Mouse (Mus musculus) embryonic fibroblast, embryonic 13.5 days (primary cell): ENCODE results near the gene Sugp1. TPM values are rescaled to one million over a fixed set of nuclear protein-coding genes. Genes with fewer than 3 reads are reported as not detected.
A peak's percentile ranks its signal among the peaks of the same experiment; 100 is the strongest.

Experiments used
- H3K27ac ChIP-seq: 2 replicates; pipeline ENCODE4 v1.5.1; 2012; ENCODE audit warnings: low read length, control low read depth, inconsistent platforms; ENCODE audit not compliant: insufficient read depth
- H3K4me1 ChIP-seq: 2 replicates; pipeline ENCODE4 v1.6.1; 2011; ENCODE audit warnings: low read length; ENCODE audit not compliant: control insufficient read depth, insufficient read depth
- H3K4me3 ChIP-seq: 2 replicates; pipeline ENCODE4 v1.5.1; 2011; ENCODE audit warnings: mild to moderate bottlenecking, control low read depth, low read length; ENCODE audit not compliant: insufficient read depth
- CTCF ChIP-seq: IDR thresholded peaks from 2 replicates; pipeline ENCODE4 v1.5.1; 2011; ENCODE audit warnings: mild to moderate bottlenecking, control low read depth, low read length, moderate library complexity, borderline replicate concordance; ENCODE audit not compliant: insufficient read depth
- POLR2A ChIP-seq: IDR thresholded peaks from 2 replicates; pipeline ENCODE4 v1.6.1; 2011; ENCODE audit warnings: low read depth, mild to moderate bottlenecking, control low read depth, low read length, moderate library complexity
- polyA plus RNA-seq: library from polyadenylated mRNA; stranded (reverse); fragments of >200 nt; gene quantifications from 2 replicates; pipeline ENCODE4 v1.2.4, GENCODE M21; 2011; ENCODE audit warnings: low read depth; ENCODE audit not compliant: missing spikeins, insufficient read length

The Sugp1 gene
- polyA plus RNA-seq, 1 experiment: 23.9 TPM

- no peak for TF ChIP-seq CTCF
- TF ChIP-seq POLR2A: no peak
- 0 out of 2 replicates have a peak, but pooled peaks cover 3% of the 10 kb centered on the region for H3K4me1 ChIP-seq
- no peak overlapping the region for H3K27ac ChIP-seq
- H3K4me3 ChIP-seq: peak overlapping the region; percentile 34
Measured at GRCm38 (mm10) chr8:70084191-70085065, 41.8 kb downstream of the Sugp1 start.

- Histone ChIP-seq H3K27ac (no peak overlapping the region), H3K4me1 (0 out of 2 replicates have a peak, but pooled peaks cover 3% of the 10 kb centered on the region), H3K4me3 (no peak overlapping the region)
- TF ChIP-seq POLR2A (no peak), CTCF (no peak)
Measured at GRCm38 (mm10) chr8:70086151-70086550, 43.5 kb downstream of the Sugp1 start.

GRCm38 (mm10) chr8:70087237-70087636 is 44.6 kb downstream of the Sugp1 start:
- Histone ChIP-seq H3K27ac (no peak overlapping the region), H3K4me3 (no peak overlapping the region), H3K4me1 (0 out of 2 replicates have a peak, but pooled peaks cover 3% of the 10 kb centered on the region)
- TF ChIP-seq POLR2A: no peak
- TF ChIP-seq CTCF: no peak

- Histone ChIP-seq H3K27ac (no peak overlapping the region), H3K4me3 (no peak overlapping the region), H3K4me1 (0 out of 2 replicates have a peak, but pooled peaks cover 3% of the 10 kb centered on the region)
- TF ChIP-seq CTCF: peak; percentile 93; the same call in 1 of the 2 replicates
- TF ChIP-seq POLR2A: no peak
Measured at GRCm38 (mm10) chr8:70087836-70088650, 45.4 kb downstream of the Sugp1 start.

- H3K27ac ChIP-seq: no peak overlapping the region
- H3K4me1 ChIP-seq: no peaks in the 10 kb centered on the region
- TF ChIP-seq POLR2A (no peak), CTCF (no peak)
- H3K4me3 ChIP-seq: no peak overlapping the region
Measured at GRCm38 (mm10) chr8:70089296-70089960, 46.8 kb downstream of the Sugp1 start.

- TF ChIP-seq POLR2A: peak; percentile 18; the same call in 1 of the 2 replicates
- TF ChIP-seq CTCF: no peak
- no peaks in the 10 kb centered on the region for H3K4me1 ChIP-seq
- H3K4me3 ChIP-seq: no peak overlapping the region
- no peak overlapping the region for H3K27ac ChIP-seq
Measured at GRCm38 (mm10) chr8:70092786-70093185, 50.2 kb downstream of the Sugp1 start.

GRCm38 (mm10) chr8:70099276-70099675 is 56.7 kb downstream of the Sugp1 start:
- no peak for TF ChIP-seq POLR2A
- no peak for TF ChIP-seq CTCF
- H3K4me3 ChIP-seq: no peak overlapping the region
- H3K27ac ChIP-seq: no peak overlapping the region
- H3K4me1 ChIP-seq: no peaks in the 10 kb centered on the region

- Histone ChIP-seq H3K27ac (no peak overlapping the region), H3K4me1 (no peaks in the 10 kb centered on the region), H3K4me3 (no peak overlapping the region)
- no peak for TF ChIP-seq POLR2A
Measured at GRCm38 (mm10) chr8:70100241-70100640, 57.6 kb downstream of the Sugp1 start.

GRCm38 (mm10) chr8:70104506-70104905 is 61.9 kb downstream of the Sugp1 start:
- Histone ChIP-seq H3K4me3 (no peak overlapping the region), H3K4me1 (no peaks in the 10 kb centered on the region), H3K27ac (no peak overlapping the region)
- TF ChIP-seq POLR2A (no peak), CTCF (peak; percentile 71; the same call in 1 of the 2 replicates)
